Mouse (Mus musculus) midbrain, embryonic 14.5 days (tissue): Measurements from ENCODE around the gene Shbg. TPM values are rescaled to one million over a fixed set of nuclear protein-coding genes. Genes with fewer than 3 reads are reported as not detected.

ENCODE experiments used
- ATAC-seq: fragments of 200-750 bp; cut with Nextera tagmentation; 2 replicates; pipeline ENCODE4 v1.8.0; 2017; ENCODE audit warnings: moderate number of reproducible peaks, moderate library complexity; ENCODE audit not compliant: low FRiP score, low TSS enrichment
- DNase-seq: peaks from one replicate; pipeline ENCODE4 v3.0.0-alpha.2; 2015
- H3K27ac ChIP-seq: fragments of 300-500 bp; sonication (generic); replicated peaks from 2 replicates; pipeline ENCODE4 v1.5.1; 2014; ENCODE audit warnings: mild to moderate bottlenecking, low read depth, low read length, moderate library complexity
- H3K27me3 ChIP-seq: fragments of 300-500 bp; sonication (generic); 2 replicates; pipeline ENCODE4 v1.6.1; 2014; ENCODE audit warnings: low read length, control low read depth, mixed read lengths; ENCODE audit not compliant: control insufficient read depth, insufficient read depth
- H3K36me3 ChIP-seq: fragments of 300-500 bp; sonication (generic); 2 replicates; pipeline ENCODE4 v1.6.1; 2014; ENCODE audit warnings: low read length, control low read depth; ENCODE audit not compliant: control insufficient read depth, insufficient read depth
- H3K4me1 ChIP-seq: fragments of 300-500 bp; sonication (generic); 2 replicates; pipeline ENCODE4 v1.6.1; 2014; ENCODE audit warnings: mild to moderate bottlenecking, antibody characterized with exemption, low read length, control low read depth; ENCODE audit not compliant: control insufficient read depth, insufficient read depth
- H3K4me2 ChIP-seq: fragments of 300-500 bp; sonication (generic); 2 replicates; pipeline ENCODE4 v1.6.1; 2014; ENCODE audit warnings: mild to moderate bottlenecking, low read length, moderate library complexity
- H3K4me3 ChIP-seq: fragments of 300-500 bp; sonication (generic); replicated peaks from 2 replicates; pipeline ENCODE4 v1.5.1; 2014; ENCODE audit warnings: low read depth, low read length
- H3K9ac ChIP-seq: fragments of 300-500 bp; sonication (generic); replicated peaks from 2 replicates; pipeline ENCODE4 v1.6.1; 2014; ENCODE audit warnings: mild to moderate bottlenecking, low read length, moderate library complexity
- H3K9me3 ChIP-seq: fragments of 300-500 bp; sonication (generic); 2 replicates; pipeline ENCODE4 v1.6.1; 2016; ENCODE audit warnings: low read length, control low read depth, mixed read lengths; ENCODE audit not compliant: control insufficient read depth
- WGBS: fragments of 180-500 bp; shearing (Covaris S2); extraction: QIAGEN DNeasy Blood & Tissue Kit; methylation state at CpG from one replicate; pipeline ENCODE4 v1.1.7; 2014; 5-methylcytosine and 5-hydroxymethylcytosine counted together
- polyA plus RNA-seq: library from polyadenylated mRNA; unstranded; fragments of >200 nt; fragmentation: Nextera tagmentation; extraction: Ambion mirVana; gene quantifications from 2 replicates; pipeline ENCODE4 v1.2.1, GENCODE M21; 2014

Shbg gene
- polyA plus RNA-seq, 1 experiment from 2014 or later, result not detected

GRCm38 (mm10) chr11:69606832-69607231, 10.9 kb downstream of the Shbg start:
- Histone ChIP-seq H3K9ac (no peak overlapping the region), H3K4me2 (no peak overlapping the region; the same call in 1 of the 2 replicates), H3K9me3 (no peaks in the 10 kb centered on the region), H3K4me3 (no peak overlapping the region), H3K4me1 (peaks cover 21% of the 10 kb centered on the region), H3K27me3 (no peaks in the 10 kb centered on the region), H3K27ac (no peak overlapping the region), H3K36me3 (peaks cover 3% of the 10 kb centered on the region; the same call in 1 of the 2 replicates)
- 85% methylated on average over 2 of the region's 2 CpGs for WGBS
- no peak for ATAC-seq
- DNase-seq, result no peak

- Histone ChIP-seq H3K27ac (no peak overlapping the region), H3K9me3 (no peaks in the 10 kb centered on the region), H3K4me2 (peak overlapping the region; percentile 98), H3K4me1 (peaks cover 21% of the 10 kb centered on the region), H3K36me3 (peaks cover 5% of the 10 kb centered on the region; the same call in 1 of the 2 replicates), H3K9ac (no peak overlapping the region; the same call in 1 of the 2 replicates), H3K27me3 (no peaks in the 10 kb centered on the region), H3K4me3 (peak overlapping the region; percentile 74)
- DNase-seq (no peak), ATAC-seq (no peak)
- WGBS, result 78% methylated on average over 2 of the region's 2 CpGs
These were observed 11.3 kb downstream of the Shbg start for GRCm38 (mm10) chr11:69606491-69606795.

- DNase-seq (peak; percentile 92), ATAC-seq (peak; percentile 87)
- peaks cover 11% of the 10 kb centered on the region; the same call in 1 of the 2 replicates for H3K36me3 ChIP-seq
- WGBS, result 2% methylated on average over 32 of the region's 32 CpGs
- peaks cover 21% of the 10 kb centered on the region for H3K4me1 ChIP-seq
- no peaks in the 10 kb centered on the region for H3K27me3 ChIP-seq
- peak within 1 kb of the TSS; percentile 74 for H3K4me3 ChIP-seq
- peak within 1 kb of the TSS; percentile 80 for H3K9ac ChIP-seq
- peak within 1 kb of the TSS; percentile 98 for H3K4me2 ChIP-seq
- no peaks in the 10 kb centered on the region for H3K9me3 ChIP-seq
- peak within 1 kb of the TSS; percentile 75 for H3K27ac ChIP-seq
These were observed 11.8 kb downstream of the Shbg start, which contains the start of gene Atp1b2 for GRCm38 (mm10) chr11:69605726-69606490. Gene Atp1b2 (minus strand): TSS chr11:69605942.

GRCm38 (mm10) chr11:69604795-69605664, 12.7 kb downstream of the Shbg start:
- H3K4me2 ChIP-seq, result peak overlapping the region; percentile 98
- H3K27ac ChIP-seq, result peak overlapping the region; percentile 75
- H3K27me3 ChIP-seq, result no peaks in the 10 kb centered on the region
- H3K36me3 ChIP-seq, result peaks cover 14% of the 10 kb centered on the region; the same call in 1 of the 2 replicates
- DNase-seq (peak; percentile 74), ATAC-seq (peak; percentile 57)
- no peaks in the 10 kb centered on the region for H3K9me3 ChIP-seq
- H3K4me3 ChIP-seq, result peak overlapping the region; percentile 74
- H3K9ac ChIP-seq, result peak overlapping the region; percentile 80
- peaks cover 29% of the 10 kb centered on the region for H3K4me1 ChIP-seq
- WGBS, result under 1% methylated on average over 67 of the region's 73 CpGs

GRCm38 (mm10) chr11:69604347-69604746, 13.4 kb downstream of the Shbg start:
- peak; percentile 23 for DNase-seq
- 45% methylated on average over 3 of the region's 3 CpGs for WGBS
- Histone ChIP-seq H3K27ac (peak overlapping the region; percentile 75), H3K36me3 (peaks cover 14% of the 10 kb centered on the region; the same call in 1 of the 2 replicates), H3K9ac (peak overlapping the region; percentile 80), H3K4me1 (peaks cover 30% of the 10 kb centered on the region), H3K4me2 (peak overlapping the region; percentile 98), H3K4me3 (peak overlapping the region; percentile 74), H3K27me3 (no peaks in the 10 kb centered on the region), H3K9me3 (no peaks in the 10 kb centered on the region)
- peak; percentile 43; the same call in 1 of the 2 replicates for ATAC-seq

GRCm38 (mm10) chr11:69603516-69603915, 14.2 kb downstream of the Shbg start:
- Histone ChIP-seq H3K36me3 (peaks cover 17% of the 10 kb centered on the region), H3K9me3 (no peaks in the 10 kb centered on the region), H3K9ac (no peak overlapping the region), H3K27me3 (no peaks in the 10 kb centered on the region), H3K4me1 (peaks cover 30% of the 10 kb centered on the region), H3K27ac (no peak overlapping the region), H3K4me3 (0 out of 2 replicates have a peak overlapping the region, but pooled peaks have one; percentile 3), H3K4me2 (peak overlapping the region; percentile 98)
- DNase-seq, result no peak
- no peak for ATAC-seq
- WGBS, result 87% methylated on average over 8 of the region's 8 CpGs

- H3K4me2 ChIP-seq, result no peak overlapping the region
- ATAC-seq, result no peak
- H3K4me3 ChIP-seq, result no peak overlapping the region
- peaks cover 17% of the 10 kb centered on the region for H3K36me3 ChIP-seq
- WGBS, result 88% methylated on average over 3 of the region's 3 CpGs
- peaks cover 30% of the 10 kb centered on the region for H3K4me1 ChIP-seq
- DNase-seq, result no peak
- no peaks in the 10 kb centered on the region for H3K27me3 ChIP-seq
- H3K27ac ChIP-seq, result no peak overlapping the region
- H3K9ac ChIP-seq, result no peak overlapping the region
- no peaks in the 10 kb centered on the region for H3K9me3 ChIP-seq
These were observed 15.9 kb downstream of the Shbg start for GRCm38 (mm10) chr11:69601768-69602167.

GRCm38 (mm10) chr11:69600098-69600497, 17.6 kb downstream of the Shbg start:
- DNase-seq, result peak; percentile 69
- H3K27me3 ChIP-seq, result no peaks in the 10 kb centered on the region
- no peak overlapping the region for H3K4me3 ChIP-seq
- 0 out of 2 replicates have a peak overlapping the region, but pooled peaks have one; percentile 22 for H3K27ac ChIP-seq
- no peak overlapping the region for H3K4me2 ChIP-seq
- H3K4me1 ChIP-seq, result peaks cover 25% of the 10 kb centered on the region
- H3K36me3 ChIP-seq, result peaks cover 17% of the 10 kb centered on the region
- ATAC-seq, result no peak
- no peaks in the 10 kb centered on the region for H3K9me3 ChIP-seq
- no peak overlapping the region for H3K9ac ChIP-seq
- 9% methylated on average over 6 of the region's 6 CpGs for WGBS
